Mouse (Mus musculus): Measurements from ENCODE around the gene Olfr1513.
"Not testable (repeated sequence)": the region's sequence is repeated elsewhere in the genome, so short reads cannot be mapped to it uniquely, and the experiment has no call there.

Olfr1513 gene

DNA sequence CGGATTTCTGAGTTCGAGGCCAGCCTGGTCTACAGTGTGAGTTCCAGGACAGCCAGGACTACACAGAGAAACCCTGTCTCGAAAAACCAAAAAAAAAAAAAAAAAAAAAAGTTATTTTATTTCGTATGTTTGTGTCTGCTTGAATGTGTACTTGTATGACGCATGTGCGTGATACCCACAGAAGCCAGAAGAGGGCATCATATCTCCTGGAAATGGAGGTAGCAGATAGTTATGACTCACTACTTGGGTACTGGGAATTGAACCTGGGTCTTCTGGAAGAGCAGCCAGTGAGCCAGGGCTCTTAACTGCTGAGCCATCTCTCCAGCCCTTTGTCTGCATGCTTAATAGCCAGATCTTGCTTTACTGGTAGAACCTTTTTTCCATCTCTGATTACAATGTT lies 45.9 kb downstream of the Olfr1513 start:
- DNase-seq = not testable (repeated sequence)

DNA sequence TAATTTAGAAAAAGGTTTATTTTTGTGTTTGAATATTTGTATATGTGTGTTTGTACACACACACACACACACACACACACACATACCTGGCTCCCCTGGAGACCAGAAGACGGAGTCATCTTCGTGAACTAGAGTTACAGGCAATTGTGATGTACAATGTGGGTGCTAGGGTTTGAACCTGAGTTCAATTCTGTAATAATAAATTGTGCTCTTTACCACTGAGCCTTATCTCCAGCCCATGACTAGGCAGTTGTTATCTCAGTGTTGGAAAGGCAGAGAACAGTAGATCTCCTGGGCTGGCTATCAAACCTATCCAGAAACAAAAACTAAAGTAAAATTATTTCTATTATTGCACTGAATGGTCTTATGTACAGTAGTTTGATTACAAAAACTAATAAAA lies 50.1 kb downstream of the Olfr1513 start:
- no peak for DNase-seq

DNA sequence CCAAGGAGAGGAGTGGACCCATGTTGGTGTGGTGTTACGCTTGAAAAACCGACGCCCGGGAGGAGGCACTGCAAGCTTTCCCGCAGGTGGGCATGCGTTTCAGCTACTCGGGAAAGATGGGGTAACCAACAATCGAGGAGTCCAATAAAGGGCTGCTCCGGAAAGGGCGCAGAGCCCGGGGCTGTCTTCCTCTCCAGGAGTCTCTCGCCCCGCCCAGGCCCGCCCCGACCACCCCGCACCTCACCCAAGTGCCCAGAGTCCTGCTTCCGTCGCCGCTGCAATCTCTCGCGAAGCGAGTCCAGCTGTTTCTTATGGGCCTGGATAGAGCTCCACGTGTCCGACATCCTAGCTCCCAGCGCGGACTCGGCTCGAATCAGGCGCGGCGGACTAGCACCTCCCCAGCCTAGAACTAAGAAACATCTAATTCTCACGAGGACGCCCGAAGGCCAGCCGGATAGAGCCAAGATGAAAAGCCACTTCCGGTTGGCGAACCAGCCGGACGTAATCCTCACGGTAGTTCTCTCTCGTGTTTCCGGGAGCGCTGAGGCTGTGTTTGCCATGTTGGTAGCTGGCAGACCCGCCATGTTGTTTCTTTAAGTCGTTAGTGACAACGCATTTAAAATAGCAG lies 51.5 kb downstream of the Olfr1513 start, which contains the start of gene Mettl3:
TSS of gene Mettl3 (minus strand) at position 485 of the 628 bp plus-strand sequence.
- DNase-seq = peak; percentile 89

DNA sequence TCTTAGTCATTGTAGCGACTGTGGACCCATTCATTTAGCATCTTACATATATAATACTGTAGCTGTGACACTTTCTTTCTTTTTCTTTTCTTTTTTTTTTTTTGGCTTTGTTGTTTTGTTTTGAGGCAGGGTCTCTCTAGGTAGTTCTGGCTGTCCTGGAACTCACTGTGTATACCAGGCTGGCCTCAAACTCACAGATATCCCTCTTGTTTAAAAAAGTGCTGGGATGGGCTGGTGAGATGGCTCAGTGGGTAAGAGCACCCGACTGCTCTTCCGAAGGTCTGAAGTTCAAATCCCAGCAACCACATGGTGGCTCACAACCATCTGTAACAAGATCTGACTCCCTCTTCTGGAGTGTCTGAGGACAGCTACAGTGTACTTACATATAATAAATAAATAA lies 52.7 kb downstream of the Olfr1513 start:
- DNase-seq = not testable (repeated sequence)
